Mouse (Mus musculus): ENCODE measurements around the gene Zic5. TPM values are rescaled to one million over a fixed set of nuclear protein-coding genes. Genes with fewer than 3 reads are reported as not detected.
A peak's percentile ranks its signal among the peaks of the same experiment; 100 is the strongest.

Gene Zic5
- polyA plus RNA-seq, 1 experiment from 2014 or later: not detected

DNA sequence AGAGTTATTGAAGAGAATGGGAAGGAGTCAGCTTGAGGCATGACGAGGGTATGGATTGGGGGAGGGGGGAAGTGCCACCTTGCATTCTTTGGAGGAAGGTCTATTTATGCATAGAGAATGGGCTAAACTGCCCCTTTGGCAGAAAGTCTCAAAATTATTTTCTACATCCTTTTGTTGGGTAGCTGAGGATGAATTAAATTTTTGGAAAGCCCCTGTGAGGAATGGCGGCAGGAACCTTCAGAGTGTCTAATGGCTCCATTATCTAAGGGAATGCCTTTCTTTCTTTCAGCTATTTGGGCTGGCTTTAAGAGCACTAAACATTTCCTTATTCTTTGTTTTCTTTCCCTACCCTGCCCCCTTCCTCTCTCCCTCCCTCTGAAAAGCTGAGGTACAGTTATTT is 14.9 kb upstream of the Zic5 start:
- no peaks in the 10 kb centered on the region for H3K4me1 ChIP-seq (replicated peaks; ENCODE audit: control insufficient read depth, insufficient read depth, low read length)
- no peak for TF ChIP-seq CTCF (IDR thresholded peaks at IDR 0.05; ENCODE audit: low read depth)
- no peak overlapping the region for H3K27ac ChIP-seq (ENCODE audit: low read depth, low read length)
- H3K9ac ChIP-seq (ENCODE audit: low read depth, low read length): no peak overlapping the region
- 3% methylated on average over 2 of the region's 2 CpGs for WGBS
- no peak overlapping the region for H3K4me2 ChIP-seq (replicated peaks; ENCODE audit: low read depth)
- H3K4me3 ChIP-seq (ENCODE audit: low read depth, low read length): no peak overlapping the region
- no peak for ATAC-seq
- no peaks in the 10 kb centered on the region for H3K9me3 ChIP-seq (ENCODE audit: control insufficient read depth)
- no peaks in the 10 kb centered on the region for H3K36me3 ChIP-seq (ENCODE audit: control insufficient read depth, insufficient read depth)
- H3K27me3 ChIP-seq (replicated peaks; ENCODE audit: control insufficient read depth, insufficient read depth, low read length): peaks cover 98% of the 10 kb centered on the region

DNA sequence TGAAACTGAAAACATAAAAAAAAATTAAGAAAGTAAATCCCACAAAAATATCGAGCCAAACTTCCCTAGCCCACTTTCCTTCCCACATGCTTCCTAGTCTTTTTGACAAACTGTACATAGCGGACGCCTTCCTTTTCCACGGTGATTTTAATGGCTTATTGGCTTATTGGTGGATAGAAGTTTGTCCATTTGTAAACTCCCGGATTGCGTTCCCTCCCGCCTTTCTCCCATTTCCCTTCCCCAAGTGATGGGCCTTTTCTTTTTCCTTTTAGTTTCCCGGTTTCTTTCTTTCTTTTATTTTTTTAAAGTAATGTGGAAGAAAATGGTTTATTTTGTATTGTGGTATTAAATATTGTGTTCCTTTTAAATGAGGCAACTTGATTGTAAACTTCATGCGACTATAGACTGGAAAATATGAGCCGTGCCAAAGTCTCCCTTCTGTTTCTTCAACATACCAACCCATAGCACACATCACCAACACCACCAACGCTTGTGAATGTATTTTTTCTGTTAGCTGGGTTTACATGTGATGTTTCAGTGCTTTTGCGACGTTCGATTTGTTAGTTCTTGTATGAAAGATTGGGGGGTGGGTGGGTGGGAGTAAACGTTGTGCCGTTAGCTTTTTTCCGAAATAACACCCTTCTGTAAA is 14.1 kb upstream of the Zic5 start:
- Histone ChIP-seq H3K4me1 (replicated peaks; ENCODE audit: control insufficient read depth, insufficient read depth, low read length) (no peaks in the 10 kb centered on the region), H3K9me3 (ENCODE audit: control insufficient read depth) (no peaks in the 10 kb centered on the region), H3K27me3 (replicated peaks; ENCODE audit: control insufficient read depth, insufficient read depth, low read length) (peaks cover 98% of the 10 kb centered on the region), H3K4me2 (replicated peaks; ENCODE audit: low read depth) (no peak overlapping the region), H3K27ac (ENCODE audit: low read depth, low read length) (no peak overlapping the region), H3K9ac (ENCODE audit: low read depth, low read length) (no peak overlapping the region), H3K4me3 (ENCODE audit: low read depth, low read length) (no peak overlapping the region), H3K36me3 (ENCODE audit: control insufficient read depth, insufficient read depth) (no peaks in the 10 kb centered on the region)
- no peak for ATAC-seq
- TF ChIP-seq CTCF (IDR thresholded peaks at IDR 0.05; ENCODE audit: low read depth): no peak
- WGBS: 24% methylated on average over 17 of the region's 17 CpGs

GRCm38 (mm10) chr14:122478574-122479011 is 13.1 kb upstream of the Zic5 start:
- TF ChIP-seq CTCF (IDR thresholded peaks at IDR 0.05; ENCODE audit: low read depth): no peak
- H3K27ac ChIP-seq (ENCODE audit: low read depth, low read length): no peak overlapping the region
- WGBS: 0% methylated on average over 22 of the region's 22 CpGs
- peak overlapping the region; percentile 16 for H3K4me3 ChIP-seq (ENCODE audit: low read depth, low read length)
- peaks cover 98% of the 10 kb centered on the region for H3K27me3 ChIP-seq (replicated peaks; ENCODE audit: control insufficient read depth, insufficient read depth, low read length)
- no peak overlapping the region for H3K4me2 ChIP-seq (replicated peaks; ENCODE audit: low read depth)
- H3K4me1 ChIP-seq (replicated peaks; ENCODE audit: control insufficient read depth, insufficient read depth, low read length): no peaks in the 10 kb centered on the region
- H3K9me3 ChIP-seq (ENCODE audit: control insufficient read depth): no peaks in the 10 kb centered on the region
- no peak overlapping the region for H3K9ac ChIP-seq (ENCODE audit: low read depth, low read length)
- H3K36me3 ChIP-seq (ENCODE audit: control insufficient read depth, insufficient read depth): no peaks in the 10 kb centered on the region
- ATAC-seq: no peak

GRCm38 (mm10) chr14:122477971-122478573 is 12.6 kb upstream of the Zic5 start:
- ATAC-seq: no peak
- no peak overlapping the region for H3K4me2 ChIP-seq (replicated peaks; ENCODE audit: low read depth)
- no peaks in the 10 kb centered on the region for H3K36me3 ChIP-seq (ENCODE audit: control insufficient read depth, insufficient read depth)
- WGBS: 3% methylated on average over 9 of the region's 9 CpGs
- H3K9ac ChIP-seq (ENCODE audit: low read depth, low read length): no peak overlapping the region
- H3K27ac ChIP-seq (ENCODE audit: low read depth, low read length): no peak overlapping the region
- no peaks in the 10 kb centered on the region for H3K9me3 ChIP-seq (ENCODE audit: control insufficient read depth)
- TF ChIP-seq CTCF (IDR thresholded peaks at IDR 0.05; ENCODE audit: low read depth): no peak
- peak overlapping the region; percentile 16 for H3K4me3 ChIP-seq (ENCODE audit: low read depth, low read length)
- H3K27me3 ChIP-seq (replicated peaks; ENCODE audit: control insufficient read depth, insufficient read depth, low read length): peaks cover 98% of the 10 kb centered on the region
- no peaks in the 10 kb centered on the region for H3K4me1 ChIP-seq (replicated peaks; ENCODE audit: control insufficient read depth, insufficient read depth, low read length)

- H3K36me3 ChIP-seq (ENCODE audit: control insufficient read depth, insufficient read depth): no peaks in the 10 kb centered on the region
- no peak overlapping the region for H3K27ac ChIP-seq (ENCODE audit: low read depth, low read length)
- H3K9ac ChIP-seq (ENCODE audit: low read depth, low read length): no peak overlapping the region
- no peak overlapping the region for H3K4me3 ChIP-seq (ENCODE audit: low read depth, low read length)
- 4% methylated on average over 20 of the region's 20 CpGs for WGBS
- no peak for ATAC-seq
- peaks cover 98% of the 10 kb centered on the region for H3K27me3 ChIP-seq (replicated peaks; ENCODE audit: control insufficient read depth, insufficient read depth, low read length)
- H3K9me3 ChIP-seq (ENCODE audit: control insufficient read depth): no peaks in the 10 kb centered on the region
- TF ChIP-seq CTCF (IDR thresholded peaks at IDR 0.05; ENCODE audit: low read depth): no peak
- H3K4me2 ChIP-seq (replicated peaks; ENCODE audit: low read depth): no peak overlapping the region
- H3K4me1 ChIP-seq (replicated peaks; ENCODE audit: control insufficient read depth, insufficient read depth, low read length): no peaks in the 10 kb centered on the region
Observed at GRCm38 (mm10) chr14:122477261-122477671, 11.8 kb upstream of the Zic5 start.

DNA sequence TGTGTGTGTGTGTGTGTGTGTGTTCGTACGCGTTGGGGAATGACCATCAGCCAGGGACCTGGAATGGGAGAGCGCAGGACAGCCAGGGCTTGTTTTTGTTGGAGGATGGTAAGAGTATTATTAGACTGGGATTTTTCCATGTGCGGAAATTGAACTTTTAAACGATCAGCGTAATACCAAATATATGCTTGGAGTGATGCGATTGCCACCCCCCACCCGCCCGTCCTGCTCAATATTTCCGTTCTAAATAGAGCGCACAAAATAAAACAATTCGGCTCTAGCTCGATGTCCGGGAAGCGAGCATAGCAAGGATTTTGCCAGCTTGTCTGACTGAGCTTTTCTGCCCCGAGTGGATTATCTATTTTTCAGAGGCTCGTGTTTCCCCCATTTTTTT is 11.3 kb upstream of the Zic5 start:
- no peak overlapping the region for H3K27ac ChIP-seq (ENCODE audit: low read depth, low read length)
- H3K4me3 ChIP-seq (ENCODE audit: low read depth, low read length): no peak overlapping the region
- peaks cover 97% of the 10 kb centered on the region for H3K27me3 ChIP-seq (replicated peaks; ENCODE audit: control insufficient read depth, insufficient read depth, low read length)
- no peak overlapping the region for H3K4me2 ChIP-seq (replicated peaks; ENCODE audit: low read depth)
- H3K9me3 ChIP-seq (ENCODE audit: control insufficient read depth): no peaks in the 10 kb centered on the region
- WGBS: 1% methylated on average over 18 of the region's 18 CpGs
- H3K9ac ChIP-seq (ENCODE audit: low read depth, low read length): no peak overlapping the region
- no peak for TF ChIP-seq CTCF (IDR thresholded peaks at IDR 0.05; ENCODE audit: low read depth)
- ATAC-seq: no peak
- no peaks in the 10 kb centered on the region for H3K4me1 ChIP-seq (replicated peaks; ENCODE audit: control insufficient read depth, insufficient read depth, low read length)
- H3K36me3 ChIP-seq (ENCODE audit: control insufficient read depth, insufficient read depth): no peaks in the 10 kb centered on the region

All from intestine, postnatal 0 days (tissue).